Mouse (Mus musculus): ENCODE data around the gene Stambpl1. TPM values are rescaled to one million over a fixed set of nuclear protein-coding genes. Genes with fewer than 3 reads are reported as not detected.

Gene Stambpl1
- polyA plus RNA-seq, 1 experiment from 2014 or later: 7.5 TPM

GRCm38 (mm10) chr19:34250621-34251020 is 58.6 kb downstream of the Stambpl1 start:
- Histone ChIP-seq H3K4me1 (no peaks in the 10 kb centered on the region), H3K27me3 (no peaks in the 10 kb centered on the region), H3K4me2 (replicated peaks) (no peak overlapping the region), H3K9ac (replicated peaks) (no peak overlapping the region), H3K4me3 (no peak overlapping the region), H3K9me3 (no peaks in the 10 kb centered on the region), H3K36me3 (no peaks in the 10 kb centered on the region), H3K27ac (replicated peaks) (no peak overlapping the region)
- no peak for ATAC-seq (replicated peaks)
- 90% methylated on average over 4 of the region's 4 CpGs for WGBS

GRCm38 (mm10) chr19:34251900-34252299 is 59.9 kb downstream of the Stambpl1 start:
- H3K27me3 ChIP-seq: no peaks in the 10 kb centered on the region

GRCm38 (mm10) chr19:34252450-34252849 is 60.4 kb downstream of the Stambpl1 start:
- WGBS: 85% methylated on average over 9 of the region's 9 CpGs
- Histone ChIP-seq H3K4me1 (no peaks in the 10 kb centered on the region), H3K27me3 (no peaks in the 10 kb centered on the region), H3K4me2 (replicated peaks) (no peak overlapping the region), H3K4me3 (no peak overlapping the region), H3K9me3 (no peaks in the 10 kb centered on the region), H3K9ac (replicated peaks) (no peak overlapping the region), H3K27ac (replicated peaks) (no peak overlapping the region), H3K36me3 (no peaks in the 10 kb centered on the region)
- ATAC-seq (replicated peaks): no peak

More at GRCm38 (mm10) chr19:34251900-34252299, 59.9 kb downstream of the Stambpl1 start:
- Histone ChIP-seq H3K27ac (replicated peaks) (no peak overlapping the region), H3K4me1 (no peaks in the 10 kb centered on the region), H3K9me3 (no peaks in the 10 kb centered on the region), H3K4me2 (replicated peaks) (no peak overlapping the region), H3K9ac (replicated peaks) (no peak overlapping the region), H3K4me3 (no peak overlapping the region), H3K36me3 (no peaks in the 10 kb centered on the region)
- WGBS: 78% methylated on average over 2 of the region's 2 CpGs
- no peak for ATAC-seq (replicated peaks)

GRCm38 (mm10) chr19:34254101-34254879 is 62.3 kb downstream of the Stambpl1 start:
- Histone ChIP-seq H3K9me3 (no peaks in the 10 kb centered on the region), H3K4me1 (no peaks in the 10 kb centered on the region), H3K27me3 (no peaks in the 10 kb centered on the region), H3K27ac (replicated peaks) (no peak overlapping the region), H3K9ac (replicated peaks) (no peak overlapping the region), H3K4me3 (no peak overlapping the region), H3K4me2 (replicated peaks) (no peak overlapping the region), H3K36me3 (no peaks in the 10 kb centered on the region)
- WGBS: 37% methylated on average over 14 of the region's 14 CpGs
- no peak for ATAC-seq (replicated peaks)

- no peak within 1 kb of the TSS for H3K9ac ChIP-seq (replicated peaks)
- 70% methylated on average over 16 of the region's 16 CpGs for WGBS
- H3K4me3 ChIP-seq: no peak within 1 kb of the TSS
Observed at GRCm38 (mm10) chr19:34254880-34255681, 63.1 kb downstream of the Stambpl1 start, which contains the start of gene Acta2. Gene Acta2 (minus strand): TSS chr19:34255590.

GRCm38 (mm10) chr19:34256149-34256548 is 64.1 kb downstream of the Stambpl1 start:
- ATAC-seq (replicated peaks): no peak
- Histone ChIP-seq H3K27me3 (no peaks in the 10 kb centered on the region), H3K36me3 (no peaks in the 10 kb centered on the region), H3K9ac (replicated peaks) (no peak overlapping the region), H3K4me1 (no peaks in the 10 kb centered on the region), H3K9me3 (no peaks in the 10 kb centered on the region), H3K4me2 (replicated peaks) (no peak overlapping the region), H3K27ac (replicated peaks) (no peak overlapping the region), H3K4me3 (no peak overlapping the region)
- WGBS: 87% methylated on average over 5 of the region's 5 CpGs

More at GRCm38 (mm10) chr19:34254880-34255681, 63.1 kb downstream of the Stambpl1 start, which contains the start of gene Acta2:
- no peak for ATAC-seq (replicated peaks)
- Histone ChIP-seq H3K27ac (replicated peaks) (no peak within 1 kb of the TSS), H3K4me1 (no peaks in the 10 kb centered on the region), H3K36me3 (no peaks in the 10 kb centered on the region), H3K9me3 (no peaks in the 10 kb centered on the region), H3K4me2 (replicated peaks) (no peak within 1 kb of the TSS), H3K27me3 (no peaks in the 10 kb centered on the region)

- no peaks in the 10 kb centered on the region for H3K4me1 ChIP-seq
- no peaks in the 10 kb centered on the region for H3K27me3 ChIP-seq
- H3K27ac ChIP-seq (replicated peaks): no peak overlapping the region
- no peaks in the 10 kb centered on the region for H3K9me3 ChIP-seq
- no peaks in the 10 kb centered on the region for H3K36me3 ChIP-seq
- no peak overlapping the region for H3K9ac ChIP-seq (replicated peaks)
- ATAC-seq (replicated peaks): no peak
- H3K4me2 ChIP-seq (replicated peaks): no peak overlapping the region
- no peak overlapping the region for H3K4me3 ChIP-seq
- 91% methylated on average over 2 of the region's 2 CpGs for WGBS
Observed at GRCm38 (mm10) chr19:34256936-34257335, 64.9 kb downstream of the Stambpl1 start.

- Histone ChIP-seq H3K4me1 (no peaks in the 10 kb centered on the region), H3K27ac (replicated peaks) (no peak overlapping the region), H3K4me2 (replicated peaks) (no peak overlapping the region), H3K9me3 (no peaks in the 10 kb centered on the region), H3K4me3 (no peak overlapping the region), H3K36me3 (no peaks in the 10 kb centered on the region), H3K9ac (replicated peaks) (no peak overlapping the region), H3K27me3 (no peaks in the 10 kb centered on the region)
- 80% methylated on average over 2 of the region's 2 CpGs for WGBS
- ATAC-seq (replicated peaks): no peak
Observed at GRCm38 (mm10) chr19:34262273-34262974, 70.4 kb downstream of the Stambpl1 start.

GRCm38 (mm10) chr19:34265604-34266193 is 73.7 kb downstream of the Stambpl1 start:
- 70% methylated on average over 5 of the region's 5 CpGs for WGBS

GRCm38 (mm10) chr19:34268991-34269390 is 77.0 kb downstream of the Stambpl1 start:
- Histone ChIP-seq H3K27ac (replicated peaks) (no peak overlapping the region), H3K4me3 (no peak overlapping the region), H3K4me1 (no peaks in the 10 kb centered on the region), H3K36me3 (no peaks in the 10 kb centered on the region), H3K4me2 (replicated peaks) (no peak overlapping the region), H3K9me3 (no peaks in the 10 kb centered on the region), H3K27me3 (no peaks in the 10 kb centered on the region), H3K9ac (replicated peaks) (no peak overlapping the region)
- no peak for ATAC-seq (replicated peaks)
- WGBS: 48% methylated on average over 1 of the region's 1 CpGs

More at GRCm38 (mm10) chr19:34265604-34266193, 73.7 kb downstream of the Stambpl1 start:
- Histone ChIP-seq H3K4me1 (no peaks in the 10 kb centered on the region), H3K4me3 (no peak overlapping the region), H3K27ac (replicated peaks) (no peak overlapping the region), H3K27me3 (no peaks in the 10 kb centered on the region), H3K9me3 (no peaks in the 10 kb centered on the region), H3K36me3 (no peaks in the 10 kb centered on the region), H3K9ac (replicated peaks) (no peak overlapping the region), H3K4me2 (replicated peaks) (no peak overlapping the region)
- ATAC-seq (replicated peaks): no peak

- no peak for ATAC-seq (replicated peaks)
- Histone ChIP-seq H3K4me2 (replicated peaks) (no peak overlapping the region), H3K27ac (replicated peaks) (no peak overlapping the region), H3K36me3 (no peaks in the 10 kb centered on the region), H3K4me1 (no peaks in the 10 kb centered on the region), H3K9ac (replicated peaks) (no peak overlapping the region), H3K4me3 (no peak overlapping the region), H3K9me3 (no peaks in the 10 kb centered on the region), H3K27me3 (no peaks in the 10 kb centered on the region)
- 92% methylated on average over 11 of the region's 11 CpGs for WGBS
Observed at GRCm38 (mm10) chr19:34270106-34270726, 78.2 kb downstream of the Stambpl1 start.
